In the genomic region with DNA sequence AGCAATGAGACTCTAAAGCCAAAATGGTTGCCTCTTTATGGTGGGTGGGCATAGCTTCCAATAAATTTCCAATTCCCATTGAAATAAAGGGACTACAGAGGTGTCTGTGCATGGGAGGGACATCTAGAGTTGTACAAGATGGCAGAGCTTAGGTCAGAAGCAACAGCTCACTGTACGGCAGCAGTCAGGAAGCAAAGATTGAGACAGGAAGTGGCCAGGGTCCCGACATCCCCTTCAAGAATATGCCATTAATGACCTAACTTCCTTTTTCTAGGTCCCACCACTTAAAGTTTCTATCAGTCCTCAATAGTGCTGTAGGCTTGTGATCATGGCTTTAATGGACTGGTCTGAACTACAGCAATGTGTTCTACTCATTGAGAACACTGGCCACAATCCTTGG, we compare ENCODE assay signal across 21 mouse cellular contexts.
DNase-seq lines count a peak whose midpoint lies in the region; ATAC-seq lines count a peak whose summit lies in the region.
"Had no signal": no experiment of that assay in that cellular context is flagged by ENCODE, and none has a peak within 500 bp of the region (broad histone marks: within the 10 kb centered on the region; RNA-seq: fewer than 3 reads in every experiment).

No protein-coding gene starts in this region.

- H3K4me2 ChIP-seq in forebrain, embryonic 16.5 days (ENCODE audit: low read length): no peak overlapping the region
- no peak overlapping the region for H3K4me2 ChIP-seq in midbrain, embryonic 14.5 days (ENCODE audit: low read length)
- no peak overlapping the region for H3K4me2 ChIP-seq in kidney, embryonic 15.5 days
- H3K4me2 ChIP-seq: embryonic facial prominence, embryonic 13.5 days; forebrain, embryonic 13.5 days; heart, embryonic 11.5 days; heart, embryonic 15.5 days had no signal

- peaks cover 16% of the 10 kb centered on the region for H3K4me1 ChIP-seq in forebrain, embryonic 10.5 days
- no peaks in the 10 kb centered on the region for H3K4me1 ChIP-seq in forebrain, embryonic 16.5 days (replicated peaks; ENCODE audit: control insufficient read depth, insufficient read depth, low read length)
- H3K4me1 ChIP-seq in midbrain, embryonic 10.5 days: peaks cover 12% of the 10 kb centered on the region
- H3K4me1 ChIP-seq in midbrain, embryonic 14.5 days (ENCODE audit: control insufficient read depth, insufficient read depth, low read length): no peaks in the 10 kb centered on the region
- peaks cover 11% of the 10 kb centered on the region for H3K4me1 ChIP-seq in limb, embryonic 10.5 days
- peaks cover 14% of the 10 kb centered on the region for H3K4me1 ChIP-seq in kidney, embryonic 15.5 days

- no peak overlapping the region for H3K4me3 ChIP-seq in forebrain, embryonic 10.5 days
- H3K4me3 ChIP-seq in forebrain, embryonic 16.5 days (replicated peaks; ENCODE audit: low read length): no peak overlapping the region
- no peak overlapping the region for H3K4me3 ChIP-seq in midbrain, embryonic 10.5 days
- H3K4me3 ChIP-seq in midbrain, embryonic 14.5 days (replicated peaks; ENCODE audit: low read depth, low read length): no peak overlapping the region
- no peak overlapping the region for H3K4me3 ChIP-seq in limb, embryonic 10.5 days
- no peak overlapping the region for H3K4me3 ChIP-seq in kidney, embryonic 15.5 days (replicated peaks)
- H3K4me3 ChIP-seq: embryonic facial prominence, embryonic 13.5 days; forebrain, embryonic 13.5 days; gastrocnemius, adult 2 months; heart, embryonic 15.5 days had no signal

- DNase-seq in forebrain, embryonic 10.5 days (ENCODE audit: extremely low spot score, low spot score): no peak
- no peak for DNase-seq in midbrain, embryonic 10.5 days (ENCODE audit: low spot score)
- DNase-seq in midbrain, embryonic 14.5 days: no peak
- no peak for DNase-seq in limb, embryonic 10.5 days (ENCODE audit: low spot score)
- no peak for DNase-seq in right cerebral cortex, adult 2 months (ENCODE audit: low spot score in 2 of 2)
- DNase-seq: adrenal gland, postnatal 10 days; B cell, adult 2 months; cerebellum, adult 11 months; cerebellum, adult 8-10 months; cerebellum, postnatal 14 days; gastrocnemius, adult 2 months; gastrocnemius, postnatal 25 days; heart, adult 18-20 months; heart, postnatal 14 days had no signal

- no peak for ATAC-seq in forebrain, embryonic 16.5 days
- ATAC-seq in midbrain, embryonic 14.5 days (ENCODE audit: low FRiP score, low TSS enrichment): no peak
- ATAC-seq in kidney, embryonic 15.5 days (replicated peaks; ENCODE audit: low FRiP score): no peak
- ATAC-seq: forebrain, embryonic 13.5 days; intestine, embryonic 16.5 days had no signal

- no peak overlapping the region for H3K9ac ChIP-seq in forebrain, embryonic 16.5 days (replicated peaks; ENCODE audit: low read depth, low read length)
- H3K9ac ChIP-seq in midbrain, embryonic 14.5 days (replicated peaks; ENCODE audit: low read length): no peak overlapping the region
- no peak overlapping the region for H3K9ac ChIP-seq in kidney, embryonic 15.5 days
- H3K9ac ChIP-seq: embryonic facial prominence, embryonic 13.5 days; forebrain, embryonic 13.5 days; heart, embryonic 15.5 days had no signal

- peak overlapping the region; percentile 78 for H3K27ac ChIP-seq in forebrain, embryonic 10.5 days
- H3K27ac ChIP-seq in forebrain, embryonic 16.5 days (ENCODE audit: low read length): no peak overlapping the region
- H3K27ac ChIP-seq in midbrain, embryonic 10.5 days (replicated peaks): peak overlapping the region; percentile 82; the same call in 1 of the 2 replicates
- no peak overlapping the region for H3K27ac ChIP-seq in midbrain, embryonic 14.5 days (replicated peaks; ENCODE audit: low read depth, low read length)
- 0 out of 2 replicates have a peak overlapping the region, but pooled peaks have one; percentile 83 for H3K27ac ChIP-seq in limb, embryonic 10.5 days
- H3K27ac ChIP-seq in kidney, embryonic 15.5 days: no peak overlapping the region
- H3K27ac ChIP-seq: forebrain, embryonic 13.5 days had no signal

- H3K9me3 ChIP-seq in forebrain, embryonic 10.5 days: no peaks in the 10 kb centered on the region
- H3K9me3 ChIP-seq in forebrain, embryonic 16.5 days (ENCODE audit: control insufficient read depth, low read length): no peaks in the 10 kb centered on the region
- H3K9me3 ChIP-seq in midbrain, embryonic 10.5 days (replicated peaks): no peaks in the 10 kb centered on the region
- H3K9me3 ChIP-seq in midbrain, embryonic 14.5 days (ENCODE audit: control insufficient read depth, low read length): no peaks in the 10 kb centered on the region
- no peaks in the 10 kb centered on the region for H3K9me3 ChIP-seq in limb, embryonic 10.5 days (replicated peaks)
- H3K9me3 ChIP-seq in kidney, embryonic 15.5 days (replicated peaks): no peaks in the 10 kb centered on the region
- H3K9me3 ChIP-seq: embryonic facial prominence, embryonic 13.5 days; forebrain, embryonic 13.5 days; heart, embryonic 15.5 days had no signal

- WGBS in forebrain, embryonic 10.5 days: 96% methylated on average over 2 of the region's 2 CpGs
- 94% methylated on average over 2 of the region's 2 CpGs for WGBS in forebrain, embryonic 16.5 days
- 90% methylated on average over 2 of the region's 2 CpGs for WGBS in midbrain, embryonic 10.5 days
- 91% methylated on average over 2 of the region's 2 CpGs for WGBS in midbrain, embryonic 14.5 days
- WGBS in limb, embryonic 10.5 days: 91% methylated on average over 2 of the region's 2 CpGs
- WGBS in kidney, embryonic 15.5 days: 76% methylated on average over 2 of the region's 2 CpGs

- H3K36me3 ChIP-seq in forebrain, embryonic 10.5 days (replicated peaks): no peaks in the 10 kb centered on the region
- no peaks in the 10 kb centered on the region for H3K36me3 ChIP-seq in forebrain, embryonic 16.5 days (ENCODE audit: control insufficient read depth, insufficient read depth)
- H3K36me3 ChIP-seq in midbrain, embryonic 10.5 days: no peaks in the 10 kb centered on the region
- no peaks in the 10 kb centered on the region for H3K36me3 ChIP-seq in midbrain, embryonic 14.5 days (ENCODE audit: control insufficient read depth, insufficient read depth, low read length)
- H3K36me3 ChIP-seq in limb, embryonic 10.5 days: no peaks in the 10 kb centered on the region
- no peaks in the 10 kb centered on the region for H3K36me3 ChIP-seq in kidney, embryonic 15.5 days
- H3K36me3 ChIP-seq: embryonic facial prominence, embryonic 13.5 days; heart, embryonic 15.5 days had no signal

- H3K27me3 ChIP-seq in forebrain, embryonic 10.5 days (ENCODE audit: poor library complexity, severe bottlenecking): no peaks in the 10 kb centered on the region
- no peaks in the 10 kb centered on the region for H3K27me3 ChIP-seq in forebrain, embryonic 16.5 days (replicated peaks; ENCODE audit: control insufficient read depth, insufficient read depth, low read length)
- H3K27me3 ChIP-seq in midbrain, embryonic 10.5 days (ENCODE audit: low read depth, poor library complexity, severe bottlenecking): no peaks in the 10 kb centered on the region
- H3K27me3 ChIP-seq in midbrain, embryonic 14.5 days (ENCODE audit: control insufficient read depth, insufficient read depth, low read length): no peaks in the 10 kb centered on the region
- no peaks in the 10 kb centered on the region for H3K27me3 ChIP-seq in limb, embryonic 10.5 days (ENCODE audit: low read depth, poor library complexity, severe bottlenecking)
- no peaks in the 10 kb centered on the region for H3K27me3 ChIP-seq in kidney, embryonic 15.5 days
- H3K27me3 ChIP-seq: embryonic facial prominence, embryonic 13.5 days; forebrain, embryonic 13.5 days; heart, embryonic 15.5 days had no signal

Comparison
In these comparisons a context has a peak if more than half of its experiments do, and no peak if none do; other contexts are left out.
1. H3K27ac ChIP-seq: peak in forebrain, embryonic 10.5 days (single experiment), midbrain, embryonic 10.5 days (single experiment) and limb, embryonic 10.5 days (single experiment); none in forebrain, embryonic 16.5 days (single experiment), midbrain, embryonic 14.5 days (single experiment) and kidney, embryonic 15.5 days (single experiment).